Mouse (Mus musculus) liver, adult 2 months (tissue): ENCODE data around the gene Dnah14. TPM values are rescaled to one million over a fixed set of nuclear protein-coding genes. Genes with fewer than 3 reads are reported as not detected.

Experiments used
- DNase-seq: peaks from one replicate; pipeline ENCODE4 v3.0.0-alpha.2; 2011; ENCODE audit warnings: low read depth, low spot score; ENCODE audit errors: extremely low read depth
- H3K27ac ChIP-seq: fragments of 200-500 bp; replicated peaks from 2 replicates; pipeline ENCODE4 v1.5.1; 2012; ENCODE audit warnings: low read depth, mild to moderate bottlenecking, control low read depth, inconsistent platforms, low read length; ENCODE audit not compliant: insufficient read depth
- H3K27me3 ChIP-seq: fragments of 200-500 bp; 2 replicates; pipeline ENCODE4 v1.6.1; 2012; ENCODE audit warnings: mild to moderate bottlenecking, moderate library complexity, low read length, inconsistent platforms; ENCODE audit not compliant: control insufficient read depth, insufficient read depth
- H3K36me3 ChIP-seq: fragments of 200-500 bp; 2 replicates; pipeline ENCODE4 v1.6.1; 2012; ENCODE audit warnings: low read length, inconsistent platforms; ENCODE audit not compliant: control insufficient read depth, insufficient read depth
- H3K4me1 ChIP-seq: fragments of 200-500 bp; 2 replicates; pipeline ENCODE4 v1.6.1; 2011; ENCODE audit warnings: low read length; ENCODE audit not compliant: control insufficient read depth, insufficient read depth
- H3K4me3 ChIP-seq: fragments of 200-500 bp; 2 replicates; pipeline ENCODE4 v1.5.1; 2011; ENCODE audit warnings: low read depth, mild to moderate bottlenecking, control low read depth, low read length, moderate library complexity; ENCODE audit not compliant: insufficient read depth
- H3K79me2 ChIP-seq: fragments of 200-500 bp; 2 replicates; pipeline ENCODE4 v1.6.1; 2012; ENCODE audit warnings: inconsistent platforms, mild to moderate bottlenecking, low read length, moderate library complexity; ENCODE audit not compliant: control insufficient read depth, insufficient read depth
- H3K9ac ChIP-seq: fragments of 200-500 bp; 2 replicates; pipeline ENCODE4 v1.6.1; 2012; ENCODE audit warnings: low read depth, mild to moderate bottlenecking, control low read depth, inconsistent platforms, low read length
- CTCF ChIP-seq: fragments of 200-500 bp; IDR thresholded peaks from 2 replicates; pipeline ENCODE4 v1.5.1; 2011; ENCODE audit warnings: low read depth, low read length, control low read depth
- POLR2A ChIP-seq: fragments of 200-500 bp; IDR thresholded peaks from 2 replicates; pipeline ENCODE4 v1.6.1; 2011; ENCODE audit warnings: low read length, control low read depth; ENCODE audit not compliant: insufficient read depth; ENCODE audit errors: extremely low read depth
- WGBS: fragments of 180-500 bp; shearing (Covaris S2); methylation state at CpG from one replicate; pipeline ENCODE4 v1.1.7; 2018; 5-methylcytosine and 5-hydroxymethylcytosine counted together
- polyA plus RNA-seq: library from polyadenylated mRNA; depleted of rRNA; stranded (reverse); fragments of >200 nt; gene quantifications from 2 replicates; pipeline ENCODE4 v1.2.3, GENCODE M21; 2012
- total RNA-seq: library from RNA; depleted of rRNA; stranded (reverse); fragments of >200 nt; gene quantifications from 2 replicates; pipeline ENCODE4 v1.2.3, GENCODE M21; 2014

The Dnah14 gene
- total and polyA plus RNA-seq, 2 experiments, result not detected

- Histone ChIP-seq H3K79me2 (no peaks in the 10 kb centered on the region), H3K4me1 (peaks cover 3% of the 10 kb centered on the region; the same call in 1 of the 2 replicates), H3K27me3 (no peaks in the 10 kb centered on the region), H3K27ac (no peak overlapping the region), H3K36me3 (no peaks in the 10 kb centered on the region), H3K4me3 (no peak overlapping the region), H3K9ac (no peak overlapping the region)
- TF ChIP-seq CTCF (no peak), POLR2A (no peak)
- no peak for DNase-seq
- 89% methylated on average over 3 of the region's 3 CpGs for WGBS
These were observed 269.4 kb downstream of the Dnah14 start for GRCm38 (mm10) chr1:181845767-181846166.

- Histone ChIP-seq H3K4me3 (no peak overlapping the region), H3K27ac (no peak overlapping the region), H3K4me1 (peaks cover 3% of the 10 kb centered on the region; the same call in 1 of the 2 replicates), H3K36me3 (no peaks in the 10 kb centered on the region), H3K9ac (no peak overlapping the region), H3K27me3 (no peaks in the 10 kb centered on the region), H3K79me2 (no peaks in the 10 kb centered on the region)
- no peak for DNase-seq
- TF ChIP-seq CTCF, result no peak
- no peak for TF ChIP-seq POLR2A
- 69% methylated on average over 3 of the region's 3 CpGs for WGBS
These were observed 271.0 kb downstream of the Dnah14 start for GRCm38 (mm10) chr1:181847396-181847795.

GRCm38 (mm10) chr1:181848210-181848609, 271.9 kb downstream of the Dnah14 start:
- Histone ChIP-seq H3K36me3 (no peaks in the 10 kb centered on the region), H3K4me1 (no peaks in the 10 kb centered on the region; the same call in 1 of the 2 replicates), H3K4me3 (no peak overlapping the region), H3K79me2 (no peaks in the 10 kb centered on the region), H3K27me3 (no peaks in the 10 kb centered on the region), H3K9ac (no peak overlapping the region), H3K27ac (no peak overlapping the region)
- 100% methylated on average over 1 of the region's 1 CpGs for WGBS
- DNase-seq, result no peak
- no peak for TF ChIP-seq POLR2A
- TF ChIP-seq CTCF, result no peak

GRCm38 (mm10) chr1:181850441-181850840, 274.1 kb downstream of the Dnah14 start:
- Histone ChIP-seq H3K79me2 (no peaks in the 10 kb centered on the region), H3K4me3 (no peak overlapping the region), H3K27ac (no peak overlapping the region), H3K27me3 (no peaks in the 10 kb centered on the region), H3K36me3 (no peaks in the 10 kb centered on the region), H3K9ac (no peak overlapping the region), H3K4me1 (no peaks in the 10 kb centered on the region)
- TF ChIP-seq CTCF, result no peak
- TF ChIP-seq POLR2A, result no peak
- no peak for DNase-seq
- 96% methylated on average over 4 of the region's 4 CpGs for WGBS

- Histone ChIP-seq H3K36me3 (no peaks in the 10 kb centered on the region), H3K27ac (no peak overlapping the region), H3K79me2 (no peaks in the 10 kb centered on the region), H3K4me1 (no peaks in the 10 kb centered on the region), H3K4me3 (no peak overlapping the region), H3K27me3 (no peaks in the 10 kb centered on the region), H3K9ac (no peak overlapping the region)
- DNase-seq, result no peak
- TF ChIP-seq POLR2A (no peak), CTCF (no peak)
- 82% methylated on average over 12 of the region's 12 CpGs for whole genome bisulfite sequencing
These were observed 275.4 kb downstream of the Dnah14 start for GRCm38 (mm10) chr1:181851521-181852310.

GRCm38 (mm10) chr1:181852466-181852865, 276.1 kb downstream of the Dnah14 start:
- Histone ChIP-seq H3K27me3 (no peaks in the 10 kb centered on the region), H3K79me2 (no peaks in the 10 kb centered on the region), H3K27ac (peak overlapping the region; percentile 63; the same call in 1 of the 2 replicates), H3K36me3 (no peaks in the 10 kb centered on the region), H3K4me1 (no peaks in the 10 kb centered on the region), H3K4me3 (peak overlapping the region; percentile 51), H3K9ac (peak overlapping the region; percentile 65)
- TF ChIP-seq CTCF, result no peak
- no peak for TF ChIP-seq POLR2A
- DNase-seq, result peak; percentile 38
- WGBS, result 32% methylated on average over 13 of the region's 13 CpGs
